Mouse (Mus musculus): ENCODE data around the gene Gm10073.
A peak's percentile ranks its signal among the peaks of the same experiment; 100 is the strongest.
"Not testable (repeated sequence)": the region's sequence is repeated elsewhere in the genome, so short reads cannot be mapped to it uniquely, and the experiment has no call there.

The Gm10073 gene

DNA sequence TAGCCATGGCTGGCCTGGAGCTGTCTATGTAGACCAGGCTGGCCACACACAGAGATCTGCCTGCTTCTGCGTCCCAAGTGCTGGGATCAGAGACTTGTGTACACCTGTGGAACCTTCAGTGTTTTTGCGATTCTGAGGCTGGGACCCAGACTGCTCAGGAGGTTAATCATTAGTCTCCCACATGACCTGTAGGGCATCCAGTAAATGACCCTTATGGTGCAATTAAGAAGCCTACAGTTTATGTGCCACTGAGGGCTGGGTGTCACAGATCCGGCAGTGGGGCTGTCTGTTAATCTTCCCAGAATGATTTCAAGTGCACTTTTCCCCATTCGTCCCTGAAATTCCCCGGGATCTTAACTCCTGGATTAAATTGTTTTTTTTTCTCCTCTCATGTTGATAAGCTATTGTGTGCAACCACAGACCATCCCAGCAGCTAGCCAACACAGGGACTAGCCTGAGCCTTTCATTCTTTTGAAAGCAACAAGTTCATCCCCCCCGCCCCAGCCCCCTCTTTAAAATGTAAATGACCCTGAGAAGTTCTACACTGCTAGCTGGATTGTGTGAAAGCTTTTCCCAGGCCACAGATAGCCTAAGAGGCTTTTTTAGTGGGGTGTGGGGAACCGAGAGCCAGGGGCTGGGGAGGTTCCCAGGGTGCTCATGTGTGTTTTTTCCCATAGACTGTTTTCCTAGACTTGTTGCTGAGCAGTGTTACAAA, 26.2 kb upstream of the Gm10073 start:
- DNase-seq (ENCODE audit: low read depth): no peak

DNA sequence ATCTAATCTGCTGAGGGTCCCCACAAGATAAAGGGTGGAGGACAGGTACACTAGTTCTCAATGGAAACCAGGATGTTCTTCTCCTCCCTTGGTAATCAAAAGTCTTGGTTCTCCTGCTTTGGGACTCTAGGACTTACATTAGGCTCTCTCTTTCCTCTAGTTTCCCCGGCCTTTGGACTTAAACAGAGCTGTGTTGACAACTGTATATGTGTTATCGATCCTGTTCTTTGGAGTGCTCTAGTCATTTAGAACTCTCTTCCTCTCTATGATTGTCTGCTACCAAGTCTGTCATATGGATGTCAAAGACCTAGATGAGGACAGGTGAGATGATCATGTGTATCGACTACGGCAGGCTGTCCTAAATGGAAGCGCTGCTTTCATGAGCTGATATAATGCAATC, 23.8 kb upstream of the Gm10073 start:
- no peak for DNase-seq (ENCODE audit: low read depth)

DNA sequence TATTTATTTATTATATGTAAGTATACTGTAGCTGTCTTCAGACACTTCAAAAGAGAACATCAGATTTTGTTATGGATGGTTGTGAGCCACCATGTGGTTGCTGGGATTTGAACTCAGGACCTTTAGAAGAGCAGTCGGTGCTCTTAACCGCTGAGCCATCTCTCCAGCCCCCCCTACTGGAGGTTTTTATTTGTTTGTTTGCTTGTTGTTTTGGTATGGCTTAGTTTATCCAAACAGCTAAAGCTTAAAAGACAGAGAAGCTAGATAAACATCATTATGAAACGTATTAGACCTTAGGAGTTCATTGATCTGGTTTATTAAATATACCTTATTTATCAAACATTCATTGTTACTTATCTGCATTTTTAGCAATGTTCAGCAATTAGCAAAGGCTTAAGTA, 22.4 kb upstream of the Gm10073 start:
- DNase-seq (ENCODE audit: low read depth): peak; percentile 36

DNA sequence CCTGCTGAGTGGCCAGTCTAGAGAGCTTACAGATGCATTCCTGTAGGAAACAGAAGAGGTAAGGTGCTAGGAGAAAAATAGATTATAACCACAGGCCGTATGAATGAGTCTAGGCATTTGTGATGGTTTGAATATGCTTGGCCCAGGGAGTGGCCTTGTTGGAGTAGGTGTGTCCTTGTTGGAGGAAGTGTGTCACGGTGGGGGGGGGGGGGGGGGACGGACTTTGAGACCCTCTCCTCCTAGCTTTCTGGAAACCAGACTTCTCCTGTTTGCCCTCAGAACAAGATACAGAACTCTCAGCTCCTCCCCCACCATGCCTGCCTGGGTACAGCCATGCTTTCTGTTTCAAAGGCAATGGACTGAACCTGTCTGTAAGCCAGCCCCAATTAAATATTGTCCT, 19.2 kb upstream of the Gm10073 start:
- DNase-seq (ENCODE audit: low read depth): no peak

DNA sequence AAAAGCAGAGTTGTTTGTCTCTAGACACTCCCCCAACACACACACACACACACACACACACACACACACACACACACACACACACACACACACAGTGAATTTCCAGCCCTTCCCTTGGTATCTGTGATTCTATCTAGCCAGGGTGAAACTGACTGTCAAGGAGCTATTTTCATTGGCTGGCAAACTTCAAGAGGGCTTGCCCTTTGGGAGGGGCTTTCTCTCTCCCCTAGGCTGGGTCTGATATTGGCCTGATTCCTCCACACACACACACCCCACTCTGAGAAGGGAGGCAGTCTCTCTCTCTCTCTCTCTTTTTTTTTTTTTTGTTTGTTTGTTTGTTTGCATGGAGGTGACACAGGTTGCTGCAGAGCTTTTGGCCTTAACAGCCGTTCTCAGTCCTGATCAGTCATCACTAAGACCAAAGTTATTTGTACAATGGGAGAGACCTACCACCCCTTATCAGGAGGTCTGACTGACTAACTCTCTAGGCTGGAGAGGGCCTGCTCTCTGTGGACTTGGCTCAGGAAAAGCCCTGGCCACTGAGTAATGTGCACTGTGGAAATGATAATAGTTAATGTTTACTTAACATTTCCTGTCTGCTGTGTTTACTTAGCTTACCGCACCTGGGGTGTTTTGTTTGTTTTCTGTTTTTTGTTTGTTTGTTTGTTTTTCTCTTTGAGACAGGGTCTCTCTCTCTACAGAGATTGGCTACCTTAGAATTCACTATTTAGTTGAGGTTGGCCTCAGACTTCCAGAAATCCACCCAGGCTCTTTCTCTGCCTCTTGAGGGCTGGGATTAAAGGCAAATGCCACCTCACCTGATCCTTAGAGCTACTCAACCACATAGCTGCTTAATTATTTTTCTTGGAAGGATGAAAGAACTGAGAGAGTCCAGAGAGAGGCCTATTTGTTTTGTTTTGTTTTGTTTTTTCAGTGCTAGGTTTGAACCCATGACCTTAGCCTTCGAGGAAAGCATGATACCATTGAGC, 15.5 kb upstream of the Gm10073 start:
- no peak for DNase-seq (ENCODE audit: low read depth)

DNA sequence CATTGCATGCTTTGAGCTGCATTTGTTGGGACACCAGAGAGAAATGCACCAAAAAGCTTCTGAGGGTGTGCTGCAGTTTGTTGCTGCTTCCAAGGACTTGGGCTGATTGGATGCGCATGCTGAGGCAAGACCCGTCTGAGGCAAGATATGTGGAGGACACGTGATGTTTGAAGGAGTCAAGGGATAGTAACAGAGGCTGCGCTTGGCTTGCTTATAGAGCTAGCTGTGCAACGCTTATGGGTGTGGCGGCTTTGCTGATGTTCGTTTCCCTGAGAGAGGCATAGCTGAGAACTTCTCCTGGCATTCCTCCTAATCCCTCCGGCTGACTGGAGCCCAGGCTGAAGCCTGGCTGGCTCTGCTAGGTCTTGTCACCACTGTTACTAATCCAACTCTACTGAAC, 13.6 kb upstream of the Gm10073 start:
- no peak for DNase-seq (ENCODE audit: low read depth)

DNA sequence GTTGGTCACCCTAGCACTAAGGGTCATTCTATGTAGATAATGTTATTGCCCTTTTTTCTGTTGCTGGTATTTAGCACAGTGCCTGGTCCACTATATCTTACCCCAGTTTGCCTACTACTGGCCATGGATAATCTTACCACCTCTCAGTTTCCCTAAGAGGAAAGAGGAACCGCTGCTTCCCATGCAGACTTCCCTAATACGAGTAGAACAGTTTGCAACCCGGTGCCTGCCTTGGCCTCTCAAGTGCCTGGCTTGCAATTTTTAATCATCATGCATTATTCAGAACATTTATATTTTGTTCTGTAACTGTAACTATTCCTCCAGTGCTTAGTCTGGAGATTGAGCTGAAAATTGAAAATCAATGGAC, 12.4 kb upstream of the Gm10073 start:
- DNase-seq (ENCODE audit: low read depth): no peak

DNA sequence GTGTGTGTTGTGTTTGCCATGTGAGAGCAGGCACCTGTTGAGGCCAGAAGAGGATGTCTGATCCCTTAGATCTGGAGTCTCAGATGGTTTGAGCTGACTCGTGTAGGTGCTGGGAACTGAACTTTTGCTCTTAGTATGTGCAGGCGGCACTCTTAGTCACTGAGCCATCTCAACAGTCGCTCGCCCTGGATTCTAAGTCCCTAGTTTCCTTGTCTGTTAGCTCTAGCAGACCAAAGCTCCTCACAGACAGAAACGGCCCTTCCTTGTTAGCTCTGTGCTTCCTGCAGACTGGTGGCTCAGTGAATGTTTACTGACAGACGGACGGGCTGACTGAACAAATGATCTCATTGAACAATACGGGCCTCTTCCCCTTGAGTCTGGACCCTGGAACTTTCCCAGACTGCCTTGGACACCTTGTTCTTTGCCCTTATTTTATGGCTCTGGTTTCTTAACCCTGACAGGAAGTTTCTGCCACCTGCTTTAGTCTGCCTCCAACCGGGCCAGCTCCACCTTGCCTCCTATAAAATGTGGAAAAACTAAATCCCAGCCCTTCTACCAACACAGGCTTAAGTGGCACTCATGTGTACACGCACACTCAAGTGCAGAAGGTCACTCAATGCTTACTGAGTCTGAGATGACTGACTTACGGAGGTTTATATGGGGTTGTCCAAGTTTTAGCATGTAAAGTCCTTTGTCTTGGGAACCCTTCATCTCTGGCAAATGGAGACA, 11.8 kb upstream of the Gm10073 start:
- DNase-seq (ENCODE audit: low read depth): no peak

DNA sequence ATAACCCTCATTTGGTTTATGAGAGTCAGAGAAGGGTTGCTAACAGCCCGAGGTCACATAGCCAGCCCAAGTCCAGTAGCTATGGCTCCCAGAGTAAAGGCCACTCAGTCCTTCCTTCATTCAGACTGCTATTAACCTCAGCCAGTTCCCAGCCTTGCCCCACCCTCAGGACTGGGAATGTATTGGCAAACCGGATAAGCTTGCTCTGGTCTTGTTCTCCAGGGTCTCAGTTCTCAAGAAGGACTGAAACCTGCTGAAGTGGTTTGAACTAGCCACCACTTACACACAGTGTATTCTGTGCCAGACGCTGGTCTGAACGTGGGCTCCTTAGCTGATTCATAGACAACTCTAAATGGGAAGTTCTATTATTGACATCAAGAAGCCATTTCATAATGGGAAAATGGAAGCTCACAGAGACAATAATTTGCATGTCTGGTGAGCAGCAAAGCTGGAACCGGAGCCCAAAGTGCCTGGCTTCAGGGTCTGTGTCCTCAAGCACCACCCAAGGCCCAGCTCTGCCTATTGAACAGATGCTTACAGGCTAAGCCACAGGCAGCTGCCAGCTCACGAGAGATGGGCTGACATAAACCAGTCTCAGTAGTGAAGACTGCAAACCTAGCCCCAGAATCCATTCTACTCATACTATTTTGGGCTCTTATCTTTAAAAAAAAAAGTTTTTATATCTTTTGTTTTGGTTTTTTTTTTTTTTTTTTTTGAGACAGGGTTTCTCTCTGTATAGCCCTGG, 8.3 kb upstream of the Gm10073 start:
- no peak for DNase-seq (ENCODE audit: low read depth)

DNA sequence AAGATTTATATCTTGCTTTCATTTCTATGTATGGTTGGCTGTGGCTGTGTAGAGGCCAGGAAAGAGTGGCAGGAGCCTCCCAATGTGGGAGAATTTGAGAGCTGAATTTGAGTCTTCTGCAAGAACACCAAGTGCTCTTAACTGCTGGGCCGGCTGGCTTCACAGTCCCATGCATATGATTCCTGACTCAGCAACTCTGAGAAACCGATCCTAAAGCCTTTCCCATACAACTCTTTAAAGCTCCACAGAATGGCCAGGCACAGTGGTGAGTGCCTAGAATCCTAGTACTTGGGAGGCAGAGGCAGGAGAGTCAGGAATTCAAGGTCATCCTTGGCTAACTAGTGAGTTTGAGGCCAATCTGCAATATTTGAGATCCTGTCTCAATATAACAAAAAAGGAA, 6.2 kb upstream of the Gm10073 start:
- no peak for DNase-seq (ENCODE audit: low read depth)

DNA sequence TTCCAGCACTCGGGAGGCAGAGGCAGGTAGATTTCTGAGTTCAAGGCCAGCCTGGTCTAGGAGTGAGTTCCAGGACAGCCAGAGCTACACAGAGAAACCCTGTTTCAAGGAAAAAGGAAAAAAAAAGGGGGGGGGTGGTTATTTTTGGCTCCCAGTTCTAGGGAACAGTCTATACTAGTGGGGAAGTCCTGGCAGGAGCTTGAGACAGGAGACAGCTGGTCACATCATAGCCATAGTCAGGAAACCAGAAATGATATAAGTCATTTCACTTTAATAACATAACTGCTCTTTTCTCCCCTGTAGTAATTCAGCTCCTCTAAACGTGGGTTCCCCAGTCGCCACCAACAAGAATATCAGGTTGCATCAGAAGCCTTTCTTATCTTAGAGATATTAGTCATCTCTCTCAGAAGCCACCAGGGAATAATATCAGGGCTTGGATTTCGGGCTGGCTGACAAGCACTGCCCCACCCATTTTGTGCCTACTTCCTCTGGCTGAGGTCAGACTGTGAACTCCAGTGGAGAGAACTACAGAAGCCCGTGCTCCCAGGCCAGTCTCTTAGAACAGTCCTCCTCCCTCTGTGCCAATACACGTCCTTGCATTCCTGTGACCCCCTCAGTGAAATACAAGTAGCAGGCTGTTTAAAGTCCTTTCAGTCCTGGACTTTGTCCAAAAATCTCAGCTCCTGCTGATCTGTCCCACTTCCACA, 3.7 kb upstream of the Gm10073 start:
- no peak for DNase-seq (ENCODE audit: low read depth)

DNA sequence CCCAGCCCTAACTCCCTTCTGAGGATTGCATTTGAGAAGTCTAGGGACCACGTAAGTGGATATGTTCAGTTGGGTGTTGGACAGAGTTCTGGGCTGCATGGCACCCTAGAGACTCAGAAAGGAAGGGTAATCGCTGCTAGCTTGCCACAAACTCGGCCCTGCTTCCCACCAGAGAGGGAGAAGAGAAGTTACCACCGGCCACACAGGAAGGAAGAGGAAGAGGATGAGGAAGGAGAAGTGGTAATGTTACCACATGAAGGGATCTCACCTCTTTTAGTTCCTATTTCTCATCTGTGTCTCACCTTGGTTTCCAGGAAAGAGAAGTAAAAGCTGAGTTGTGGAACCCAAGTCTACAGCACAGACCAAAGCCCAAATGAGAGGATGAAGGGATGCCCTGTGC, 1.0 kb upstream of the Gm10073 start:
- DNase-seq (ENCODE audit: low read depth): no peak

DNA sequence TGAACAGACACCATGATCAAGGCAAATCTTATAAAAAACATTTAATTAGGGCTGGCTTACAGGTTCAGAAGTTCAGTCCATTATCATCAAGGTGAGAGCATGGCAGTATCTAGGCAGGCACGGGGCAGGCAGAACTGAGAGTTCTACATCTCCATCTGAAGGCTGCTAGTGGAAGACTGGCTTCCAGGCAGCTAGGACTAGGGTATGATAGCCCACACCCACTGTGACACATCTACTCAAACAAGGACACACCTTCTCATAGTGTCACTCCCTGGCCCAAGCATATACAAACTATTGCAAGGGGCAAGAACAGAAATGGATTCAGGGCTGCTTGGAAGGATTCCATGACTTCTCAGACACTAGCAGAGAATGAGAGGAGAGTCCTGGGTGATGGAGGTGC, 1.1 kb downstream of the Gm10073 start:
- DNase-seq (ENCODE audit: low read depth): not testable (repeated sequence)

DNA sequence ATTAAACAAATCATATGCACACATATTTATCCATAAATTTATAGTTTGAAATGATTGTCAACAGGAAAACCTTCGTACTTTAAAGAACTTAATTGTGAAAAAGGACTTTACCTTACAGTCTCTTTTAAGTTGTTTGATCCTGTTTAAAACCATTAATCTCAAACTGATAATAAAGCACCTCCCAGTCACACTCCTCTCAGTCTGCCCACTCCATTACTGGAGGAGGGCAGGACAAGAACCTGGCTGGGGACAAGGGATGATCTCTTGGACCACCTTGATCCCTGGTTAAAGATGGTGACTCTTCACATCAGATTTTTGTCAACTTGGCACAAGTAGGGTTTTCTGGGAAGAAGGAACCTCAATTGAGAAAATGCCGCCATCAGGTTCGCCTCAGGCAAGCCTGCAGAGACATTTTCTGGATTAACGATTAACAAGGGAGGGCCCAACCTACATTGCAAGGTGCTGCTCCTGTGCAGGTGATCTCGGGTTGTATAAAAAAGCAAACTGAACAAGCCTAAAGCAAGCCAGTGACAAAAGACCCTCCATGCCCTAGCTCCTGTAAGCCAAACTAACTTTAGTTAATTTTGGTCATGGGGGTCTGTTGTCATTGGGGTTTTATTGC, 1.6 kb downstream of the Gm10073 start:
- no peak for DNase-seq (ENCODE audit: low read depth)

DNA sequence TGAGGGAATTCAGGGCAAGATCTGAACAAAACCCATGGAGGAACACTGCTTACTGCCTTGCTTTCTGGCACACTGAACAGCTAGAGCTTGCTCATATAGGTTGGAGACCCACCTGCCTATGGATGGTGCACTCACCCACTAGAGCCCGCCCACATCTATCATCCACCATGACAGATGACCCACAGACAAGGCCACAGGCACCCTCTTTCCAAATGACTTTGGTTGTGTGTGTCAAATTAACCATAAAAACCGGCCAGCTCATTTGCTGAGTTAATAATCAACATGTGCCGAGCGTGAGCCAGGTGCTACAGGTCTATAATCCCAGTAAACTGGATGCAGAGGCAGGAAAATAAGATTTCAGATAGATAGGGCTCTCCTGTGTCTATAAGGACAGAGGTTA, 2.9 kb downstream of the Gm10073 start:
- no peak for DNase-seq (ENCODE audit: low read depth)

DNA sequence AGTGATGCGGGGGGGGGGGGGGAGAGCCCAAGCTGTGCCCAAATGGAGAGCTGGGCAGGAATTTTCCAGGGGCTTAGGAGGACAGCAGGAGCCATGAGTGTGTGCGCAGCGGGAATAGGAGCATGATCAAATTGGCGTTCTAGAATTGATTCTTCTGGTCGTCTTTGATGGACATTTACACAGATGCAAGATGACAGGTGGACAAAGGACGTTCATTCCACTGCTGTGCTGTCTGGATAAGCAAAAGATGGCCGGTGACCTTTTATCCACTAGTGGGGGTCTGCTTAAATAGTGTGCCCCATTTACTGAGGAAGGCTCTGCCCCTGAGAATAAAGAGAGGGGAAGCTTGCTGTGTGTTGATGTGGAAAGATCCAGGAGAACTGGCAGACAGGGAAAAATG, 4.3 kb downstream of the Gm10073 start:
- no peak for DNase-seq (ENCODE audit: low read depth)

DNA sequence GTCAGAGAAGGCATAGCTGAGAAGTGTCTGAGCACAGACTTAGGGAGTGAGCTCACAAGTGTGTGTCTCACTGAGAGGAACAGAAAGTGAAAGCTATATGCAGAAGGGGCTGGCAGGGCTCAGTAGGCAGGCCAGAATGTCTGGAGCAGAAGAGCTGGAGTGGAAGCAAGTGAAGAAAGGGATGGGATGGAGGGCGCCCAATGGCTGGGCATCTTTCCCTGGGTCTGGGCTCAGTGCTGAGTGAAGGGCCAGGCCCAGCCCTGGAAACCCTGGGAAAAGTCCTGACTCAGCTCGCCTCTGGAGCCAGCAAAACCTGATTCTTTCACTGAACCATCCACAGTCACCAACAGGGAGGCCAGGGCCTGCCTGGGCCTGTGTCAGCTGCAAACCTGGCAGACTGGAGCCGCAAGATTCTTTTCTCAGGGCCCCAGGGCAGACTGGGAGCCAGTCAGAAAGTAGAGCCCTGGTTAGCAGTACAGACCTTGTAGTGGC, 9.5 kb downstream of the Gm10073 start:
- peak; percentile 20 for DNase-seq (ENCODE audit: low read depth)

DNA sequence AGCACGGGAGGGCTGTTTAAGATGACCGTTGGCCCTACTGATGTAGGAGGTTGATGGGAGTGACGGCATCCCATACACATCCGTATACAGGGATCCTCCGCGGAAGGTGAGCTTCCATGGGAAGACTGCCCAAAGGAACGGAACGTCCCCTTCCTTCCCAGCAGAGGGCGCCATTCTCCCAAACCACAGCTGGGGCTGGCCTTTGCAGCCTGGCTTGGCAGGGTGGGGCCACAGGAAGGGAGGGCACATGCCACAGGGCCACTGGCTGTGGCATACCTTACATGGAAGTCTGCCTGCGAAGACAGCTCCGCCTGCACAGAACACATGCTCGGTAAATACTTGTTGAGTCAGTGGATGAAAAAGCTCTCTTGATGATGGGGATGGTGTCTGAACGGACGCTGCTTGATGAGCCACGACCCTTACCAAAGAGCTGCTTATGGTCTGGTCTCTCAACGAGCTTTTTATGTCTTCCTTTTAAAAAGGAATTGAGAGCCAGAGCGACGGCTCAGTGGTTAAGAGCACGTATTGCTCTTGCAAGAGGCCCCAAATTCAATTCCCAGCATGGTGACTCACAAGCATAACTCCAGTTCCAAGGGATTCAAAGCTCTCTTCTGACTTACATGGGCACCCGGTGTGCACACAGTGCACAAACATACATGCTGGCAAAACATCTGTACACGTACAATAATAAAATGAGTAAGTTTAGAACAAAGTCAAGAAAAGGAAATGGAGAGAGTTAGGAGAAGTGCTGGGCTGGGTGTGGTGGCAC, 12.0 kb downstream of the Gm10073 start:
- peak; percentile 79 for DNase-seq (ENCODE audit: low read depth)

DNA sequence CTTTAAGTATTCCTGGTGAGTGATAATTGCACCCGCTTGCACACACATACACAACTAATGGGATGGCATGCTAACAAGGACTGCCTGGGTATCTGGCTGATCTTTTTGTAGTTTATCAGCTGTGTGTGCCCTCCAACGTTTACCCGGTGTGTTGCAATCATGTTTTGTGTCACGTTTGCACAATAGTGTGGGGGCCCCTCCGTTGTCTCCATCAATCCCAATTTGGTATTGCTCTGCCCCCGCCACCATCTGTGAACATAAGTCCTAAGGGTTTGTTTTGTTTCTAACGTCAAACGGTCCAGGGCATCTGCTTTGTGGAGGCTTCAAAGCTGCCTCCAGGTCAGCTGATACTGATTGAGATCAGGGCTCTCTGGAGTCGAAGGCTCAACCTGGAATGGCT, 13.4 kb downstream of the Gm10073 start:
- DNase-seq (ENCODE audit: low read depth): no peak

DNA sequence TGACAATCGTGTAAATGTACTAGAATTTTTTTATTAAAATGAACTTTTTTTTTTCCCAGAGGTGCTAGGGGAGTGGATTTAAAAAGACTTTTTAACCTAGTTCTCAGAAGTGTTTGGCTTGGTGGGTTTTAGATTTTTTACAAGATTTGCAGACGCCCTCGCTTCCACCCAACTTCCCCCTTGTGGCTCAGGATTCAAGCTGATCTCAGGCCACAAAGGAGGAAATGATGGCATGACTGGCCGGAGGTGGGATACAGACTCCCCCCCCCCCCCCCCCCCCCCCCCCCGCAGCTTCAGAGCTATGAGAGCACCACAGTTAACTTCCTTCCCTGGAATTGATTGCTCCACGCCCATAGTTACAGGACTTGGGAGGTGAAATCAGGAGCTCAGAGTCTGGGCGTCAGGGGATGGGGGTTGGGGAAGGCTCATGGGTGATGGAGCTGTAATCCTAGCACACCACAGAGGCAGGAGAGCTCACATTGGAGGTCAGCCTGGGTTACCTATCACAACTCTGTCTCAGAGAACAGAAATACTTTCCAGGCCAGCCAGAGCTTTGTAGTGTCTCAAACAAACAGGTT, 17.1 kb downstream of the Gm10073 start:
- DNase-seq (ENCODE audit: low read depth): no peak
